Mouse (Mus musculus) Patski (cell line): ENCODE data around the gene Cpm. TPM values are rescaled to one million over a fixed set of nuclear protein-coding genes. Genes with fewer than 3 reads are reported as not detected.
A peak's percentile ranks its signal among the peaks of the same experiment; 100 is the strongest.

Experiments used
- ATAC-seq: fragments of 100-300 bp; one replicate; pipeline ENCODE4 v1.8.0; 2021
- CTCF ChIA-PET: fragments of 350-600 bp; sonication (Branson Sonifier 250); formaldehyde crosslinking; loops from one replicate; lab custom pipeline; 2022; ENCODE audit warnings: inconsistent platforms; lab: Charles Lee
- POLR2A ChIA-PET: fragments of 350-600 bp; sonication (Branson Sonifier 250); formaldehyde crosslinking; loops from one replicate; lab custom pipeline; 2022; ENCODE audit warnings: antibody characterized with exemption, inconsistent platforms; lab: Charles Lee
- DNase-seq: peaks from one replicate; pipeline ENCODE4 v3.0.0-alpha.2; 2011; ENCODE audit warnings: low read depth, low spot score
- H3K27me3 ChIP-seq: fragments of 371-371 bp; one replicate; pipeline ENCODE4 v1.5.1; 2021
- CTCF ChIP-seq: fragments of 100-300 bp; IDR thresholded peaks from one replicate; pipeline ENCODE4 v1.5.1; 2021
- in situ Hi-C: fragments of 300-500 bp; cut with MboI; formaldehyde crosslinking; loops from 3 replicates; pipeline ENCODE4 v1.11.1; 2018; ENCODE audit warnings: low pct_unique_long_range_greater_than_20kb, mixed read lengths
- polyA plus RNA-seq: library from polyadenylated mRNA; unstranded; gene quantifications from one replicate; pipeline ENCODE4 v1.2.3, GENCODE M21; 2021

Gene Cpm
- polyA plus RNA-seq, 1 experiment from 2014 or later = 1.4 TPM

DNA sequence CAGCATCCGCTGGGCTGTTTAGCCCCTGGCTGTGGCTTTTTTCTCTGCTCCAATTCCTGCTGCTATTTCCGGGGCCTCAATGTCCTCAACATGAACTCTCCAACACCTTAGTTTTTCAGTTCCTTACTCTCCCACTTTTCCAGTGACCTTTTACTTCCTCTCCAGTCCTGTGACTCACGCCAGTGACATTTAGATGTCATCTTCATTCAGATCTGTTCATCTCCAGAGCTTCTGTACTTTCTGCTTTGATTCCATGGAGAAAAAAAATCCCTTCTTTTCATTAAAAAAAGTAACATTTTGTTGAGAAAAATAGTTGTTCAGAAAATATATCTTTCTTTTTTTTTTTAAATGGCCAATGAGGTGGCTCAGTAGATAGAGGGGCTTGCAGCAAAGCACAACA, 5.1 kb upstream of the Cpm start:
- in situ Hi-C loops = no loop called here
- no peak for TF ChIP-seq CTCF

DNA sequence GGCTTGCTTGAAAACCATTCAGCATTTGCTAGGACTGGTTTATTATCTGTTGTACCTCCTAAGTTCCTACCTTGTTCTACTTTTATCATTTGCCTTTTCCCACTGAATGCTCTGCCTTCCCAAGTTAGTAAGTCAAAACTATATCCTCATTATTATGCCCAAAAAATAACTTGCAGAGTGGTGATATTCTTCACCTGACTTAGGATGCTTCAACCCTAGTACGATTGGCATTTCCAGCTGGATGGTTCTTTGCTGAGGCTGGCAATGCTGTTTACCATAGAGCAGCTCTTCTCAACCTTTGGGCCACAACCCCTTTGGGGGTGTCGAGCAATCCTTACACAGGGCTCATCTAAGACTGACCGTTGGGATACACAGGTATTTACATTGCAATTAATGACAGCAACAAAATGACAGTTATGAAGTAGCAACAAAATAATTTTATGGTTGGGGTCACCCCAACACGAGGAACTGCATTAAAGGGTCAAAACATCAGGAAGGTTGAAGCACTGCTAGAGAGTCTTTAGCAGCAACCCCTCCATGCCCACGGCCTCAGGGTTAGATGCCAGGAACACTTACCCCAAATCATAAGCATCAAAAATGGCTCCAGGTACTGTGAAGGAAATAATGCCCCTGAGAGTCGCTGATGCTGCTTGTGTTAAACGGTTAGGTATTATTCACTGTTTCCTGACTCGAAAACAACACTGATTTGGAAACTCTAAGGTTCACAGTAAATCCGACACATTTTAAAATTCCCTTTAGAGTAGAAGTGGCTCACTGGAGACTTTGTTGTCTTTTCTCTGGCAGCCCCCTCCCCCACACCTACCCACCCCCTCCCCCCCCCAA, 4.4 kb upstream of the Cpm start:
- in situ Hi-C loops = no loop called here
- POLR2A ChIA-PET = no interaction called here

More for the DNA sequence above, 5.1 kb upstream of the Cpm start:
- DNase-seq = no peak
- H3K27me3 ChIP-seq = no peaks in the 10 kb centered on the region
- CTCF ChIA-PET = no interaction called here
- ATAC-seq = no peak
- POLR2A ChIA-PET = no interaction called here

DNA sequence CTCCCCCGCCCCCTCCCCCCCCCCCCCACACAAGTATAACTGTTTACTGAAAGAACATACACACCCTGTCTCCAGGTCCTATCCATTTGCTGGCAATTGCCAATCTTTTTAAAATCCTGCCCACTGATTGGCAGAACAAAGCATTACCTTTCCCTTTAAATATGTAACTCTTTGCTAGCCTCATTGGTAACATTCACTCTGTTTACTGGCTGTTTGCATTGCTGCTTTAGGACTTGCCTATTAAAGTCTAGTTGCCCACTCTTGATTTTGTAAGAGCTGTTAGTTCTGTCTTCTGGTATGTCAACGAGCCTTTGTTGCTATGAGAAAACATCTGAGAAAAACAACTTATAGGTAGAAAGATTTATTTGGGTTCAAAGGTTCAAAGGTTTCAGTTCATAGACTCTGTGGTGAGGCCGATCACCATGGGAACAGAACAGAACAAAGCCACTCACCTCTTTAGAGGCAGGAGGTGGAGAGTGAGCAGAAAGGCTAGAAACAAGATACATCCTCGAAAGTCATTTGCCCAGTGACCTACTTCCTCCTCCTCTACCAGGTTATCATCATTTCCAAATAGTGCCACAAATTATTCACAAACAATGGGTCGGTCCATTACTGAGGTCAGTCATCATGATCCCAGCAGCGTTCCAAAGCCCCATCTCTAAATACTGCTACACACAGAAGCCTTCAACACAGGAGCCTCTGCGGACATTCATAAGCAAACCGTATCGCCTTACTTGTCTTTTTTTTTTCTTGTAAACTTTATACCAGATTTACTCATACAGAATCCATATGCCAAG, 3.6 kb upstream of the Cpm start:
- ATAC-seq (no peak), DNase-seq (peak; percentile 7)
- CTCF ChIA-PET = no interaction called here
- POLR2A ChIA-PET = no interaction called here
- no peak for TF ChIP-seq CTCF
- peaks cover 12% of the 10 kb centered on the region for H3K27me3 ChIP-seq
- in situ Hi-C loops = no loop called here

More for the DNA sequence above, 4.4 kb upstream of the Cpm start:
- CTCF ChIA-PET = no interaction called here
- no peak for ATAC-seq
- TF ChIP-seq CTCF = no peak
- DNase-seq = no peak
- H3K27me3 ChIP-seq = peaks cover 6% of the 10 kb centered on the region

DNA sequence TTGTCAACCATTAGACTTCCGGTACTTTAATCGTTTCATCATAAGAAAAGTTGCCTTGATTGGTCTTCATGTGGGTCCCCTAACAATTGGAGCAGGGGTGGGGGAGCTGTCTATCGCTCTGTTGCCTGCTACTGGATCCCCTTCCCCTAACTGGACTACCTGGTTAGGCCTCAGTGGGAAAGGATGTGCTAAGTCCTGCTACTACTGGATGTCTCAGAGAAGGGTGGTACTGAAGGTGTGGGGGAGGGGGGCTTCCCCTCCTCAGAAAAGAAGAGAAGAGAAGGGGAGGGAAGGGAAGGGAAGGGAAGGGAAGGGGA, 3.0 kb upstream of the Cpm start:
- ChIA-PET POLR2A (no interaction called here), CTCF (no interaction called here)
- DNase-seq (no peak), ATAC-seq (no peak)
- H3K27me3 ChIP-seq = peaks cover 15% of the 10 kb centered on the region
- in situ Hi-C loops = no loop called here
- TF ChIP-seq CTCF = no peak

DNA sequence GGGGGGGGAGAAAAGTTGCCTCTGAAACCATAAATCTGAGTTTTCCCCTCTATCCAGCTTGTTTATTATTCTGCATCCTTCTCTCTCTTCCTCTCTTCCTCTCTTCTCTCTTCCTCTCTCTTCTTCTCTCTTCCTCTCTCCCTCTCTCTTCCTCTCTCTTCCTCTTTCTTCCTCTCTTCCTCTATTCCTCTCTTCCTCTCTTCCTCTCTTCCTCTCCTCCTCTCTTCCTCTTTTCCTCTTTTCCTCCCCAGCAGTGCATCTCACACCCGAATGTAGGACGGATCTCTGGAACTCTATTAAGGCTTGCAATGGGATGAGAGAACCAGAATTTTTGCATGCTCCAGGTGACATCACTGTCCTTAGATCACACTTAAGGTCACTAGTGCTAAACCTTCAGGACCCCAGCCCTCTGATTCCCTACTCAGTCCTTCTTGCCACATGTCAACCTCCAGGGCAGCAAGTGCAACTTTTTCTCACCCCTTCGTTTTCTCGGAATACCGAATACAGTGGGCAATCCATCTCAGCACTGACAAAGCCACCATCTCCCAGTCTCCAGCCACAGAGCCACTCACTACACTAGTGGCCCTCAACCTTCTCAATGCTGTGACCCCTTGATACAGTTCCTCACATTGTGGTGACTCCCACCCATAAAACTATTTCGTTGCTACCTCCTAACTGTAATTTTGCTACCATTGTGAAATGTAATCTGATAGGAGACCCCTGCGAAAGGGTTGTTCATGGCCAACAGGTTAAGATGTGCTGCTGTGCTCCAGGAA, 2.3 kb upstream of the Cpm start:
- in situ Hi-C loops = no loop called here
- ChIA-PET CTCF (no interaction called here), POLR2A (no interaction called here)
- no peak for TF ChIP-seq CTCF
- H3K27me3 ChIP-seq = peaks cover 15% of the 10 kb centered on the region
- no peak for ATAC-seq
- DNase-seq = no peak

DNA sequence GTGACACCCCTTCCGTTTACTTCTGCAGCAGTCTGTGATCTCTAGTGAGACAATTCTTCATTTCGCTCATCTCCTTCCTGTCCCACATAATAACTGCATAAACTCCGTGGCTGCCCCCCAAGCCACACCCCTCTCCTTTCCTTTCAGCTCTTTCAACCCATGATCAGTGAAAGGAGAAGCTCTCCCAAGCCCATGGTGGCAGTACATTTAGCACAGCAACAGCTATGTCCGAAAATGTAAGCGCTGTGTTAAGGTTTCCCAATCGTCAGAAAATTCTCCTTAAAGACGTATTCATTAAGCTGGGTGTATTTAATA, 1.7 kb upstream of the Cpm start:
- in situ Hi-C loops = no loop called here
- no peak for ATAC-seq

DNA sequence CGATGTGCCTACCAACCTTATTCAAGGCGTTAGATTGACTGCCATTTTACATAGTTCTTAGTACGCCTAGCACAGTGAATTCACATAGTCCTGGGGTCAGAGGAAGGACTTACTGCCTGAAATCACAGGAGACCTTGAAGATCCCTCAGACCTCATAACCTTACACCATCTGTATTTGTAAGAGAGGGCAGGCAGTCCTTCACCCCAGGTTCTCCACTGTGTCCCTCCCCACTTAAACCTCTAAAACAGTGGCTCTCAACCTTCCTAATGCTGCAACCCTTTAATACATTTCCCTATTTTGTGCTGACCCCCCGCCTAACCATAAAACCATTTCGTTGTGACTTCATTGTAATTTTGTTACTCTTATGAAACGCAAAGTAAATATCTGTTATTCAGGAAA, 1.4 kb upstream of the Cpm start:
- POLR2A ChIA-PET = no interaction called here
- peaks cover 15% of the 10 kb centered on the region for H3K27me3 ChIP-seq
- ATAC-seq = no peak
- CTCF ChIA-PET = no interaction called here
- no peak for TF ChIP-seq CTCF
- no peak for DNase-seq
- in situ Hi-C loops = no loop called here

More for the DNA sequence above, 1.7 kb upstream of the Cpm start:
- no peak for DNase-seq
- ChIA-PET CTCF (no interaction called here), POLR2A (no interaction called here)
- TF ChIP-seq CTCF = no peak
- H3K27me3 ChIP-seq = peaks cover 15% of the 10 kb centered on the region

DNA sequence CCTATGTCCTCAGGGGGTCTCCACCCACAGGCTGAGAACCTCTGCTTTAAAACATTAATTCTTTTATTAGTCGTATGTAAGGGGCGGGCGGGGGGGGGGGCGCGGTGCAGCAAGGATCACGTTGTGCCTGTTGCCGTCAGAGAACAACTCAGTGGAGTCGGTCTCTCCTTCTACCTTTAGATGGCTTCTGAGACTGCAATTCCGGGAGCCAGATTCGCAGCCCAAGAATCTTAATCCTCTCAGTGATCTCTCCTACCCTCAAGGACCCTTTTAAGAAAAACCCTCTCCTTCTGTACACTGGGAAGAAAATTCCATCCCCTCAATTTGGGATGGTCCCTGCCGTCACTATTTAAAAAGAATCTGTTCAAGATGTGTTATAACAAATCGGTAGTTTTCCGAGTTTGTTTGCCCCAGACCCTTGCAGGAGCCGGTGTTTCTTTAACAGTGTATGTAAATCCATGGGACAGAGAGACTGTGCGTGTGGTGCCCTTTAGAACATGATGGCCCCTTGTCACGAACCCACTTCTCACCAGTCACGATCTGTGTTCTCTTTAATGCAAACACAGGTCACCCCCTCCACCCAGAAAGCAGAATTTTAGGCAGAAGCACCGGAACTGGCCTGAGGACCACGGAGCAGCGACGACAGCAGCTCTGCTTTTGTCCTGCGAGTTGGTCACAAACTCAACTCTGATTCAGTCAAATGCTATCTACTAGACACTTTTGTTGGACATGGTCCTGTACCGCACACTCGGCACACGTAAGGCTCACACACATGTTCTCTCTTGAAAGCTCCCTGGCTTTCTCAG, 734 bp upstream of the Cpm start:
- in situ Hi-C loops = no loop called here
- ATAC-seq = no peak
- ChIA-PET CTCF (no interaction called here), POLR2A (no interaction called here)
- no peak for TF ChIP-seq CTCF
- no peak for DNase-seq
- peaks cover 15% of the 10 kb centered on the region for H3K27me3 ChIP-seq

DNA sequence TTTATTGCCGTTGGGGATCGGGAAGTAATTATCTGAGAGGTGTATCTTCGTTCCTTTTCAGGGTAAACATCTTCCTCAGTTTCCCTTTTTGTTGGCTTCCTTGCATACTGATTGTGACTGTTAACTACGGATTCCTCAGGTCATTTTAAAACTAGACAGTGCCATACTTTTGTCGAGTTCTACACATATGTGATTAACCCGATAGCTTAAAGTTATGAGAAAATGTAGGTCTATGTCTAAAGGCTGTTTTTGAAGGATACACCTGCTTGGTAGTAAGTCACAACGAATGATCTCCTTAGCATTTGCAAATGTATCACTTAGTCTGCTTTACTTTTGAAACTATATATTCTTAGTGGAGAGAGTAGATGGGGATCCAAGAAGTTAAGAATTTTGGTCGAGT, 876 bp downstream of the Cpm start:
- POLR2A ChIA-PET = interaction anchor here (0.6 kb wide), 1 partner anchor 397 kb away, joined by 6 read pairs; no protein-coding TSS in a partner anchor

DNA sequence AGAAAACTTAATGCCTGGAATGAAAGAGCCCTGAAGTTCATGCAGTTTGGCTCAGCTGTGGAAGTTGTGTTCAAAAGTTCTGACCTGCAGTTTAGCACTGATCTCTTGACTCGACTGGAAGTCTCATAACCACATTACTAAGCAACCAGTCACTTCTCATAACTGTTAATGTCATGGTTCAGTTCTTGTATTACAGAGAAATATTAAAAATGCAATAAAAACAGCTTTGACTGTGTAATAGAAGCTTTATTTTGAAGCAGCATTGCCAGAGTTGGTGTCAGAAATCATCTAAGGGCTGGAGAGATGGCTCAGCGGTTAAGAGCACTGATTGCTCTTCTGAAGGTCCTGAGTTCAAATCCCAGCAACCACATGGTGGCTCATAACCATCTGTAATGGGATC, 1.5 kb downstream of the Cpm start:
- ChIA-PET CTCF (interaction anchor here (1.7 kb wide), 1 partner anchor 9 kb away, joined by 4 read pairs; no protein-coding TSS in a partner anchor), POLR2A (no interaction called here)
- DNase-seq (no peak), ATAC-seq (no peak)
- in situ Hi-C loops = no loop called here
- H3K27me3 ChIP-seq = peaks cover 15% of the 10 kb centered on the region
- TF ChIP-seq CTCF = no peak

More for the DNA sequence above, 876 bp downstream of the Cpm start:
- no peak for ATAC-seq
- H3K27me3 ChIP-seq = peaks cover 15% of the 10 kb centered on the region
- CTCF ChIA-PET = interaction anchor here (1.7 kb wide), 1 partner anchor 10 kb away, joined by 4 read pairs; no protein-coding TSS in a partner anchor
- DNase-seq = no peak
- in situ Hi-C loops = no loop called here
- no peak for TF ChIP-seq CTCF
